Mouse (Mus musculus) lung, postnatal 36 days (tissue): ENCODE results near the gene Pcmt1.

Experiments used
- DNase-seq: peaks from one replicate; pipeline ENCODE4 v3.0.0; 2022; ENCODE audit warnings: mixed read lengths

Gene Pcmt1

GRCm38 (mm10) chr10:7582891-7583557 lies 97.9 kb downstream of the Pcmt1 start:
- no peak for DNase-seq

GRCm38 (mm10) chr10:7582157-7582890 lies 98.6 kb downstream of the Pcmt1 start:
- DNase-seq = no peak

DNA sequence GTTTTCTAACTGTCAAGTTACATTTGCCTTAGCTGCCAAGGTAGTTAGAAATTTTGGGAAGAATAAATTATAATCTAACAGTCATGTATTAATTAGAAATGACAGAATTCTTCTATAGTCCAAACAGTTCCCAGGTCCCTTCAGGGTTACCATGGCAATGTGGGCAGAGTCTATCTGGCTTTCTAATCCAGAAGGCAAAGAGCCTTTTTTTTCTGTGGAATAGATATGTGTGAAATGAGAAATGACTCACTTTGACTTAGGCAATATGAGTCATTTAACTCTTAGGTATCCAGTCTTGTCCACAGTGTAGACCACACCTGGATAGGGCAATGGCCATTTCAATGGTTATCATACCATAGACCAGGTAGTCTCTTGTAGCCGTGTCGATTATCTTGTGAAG lies 99.5 kb downstream of the Pcmt1 start:
- DNase-seq = no peak
